Mouse (Mus musculus): ENCODE results near the gene Gstm2. TPM values are rescaled to one million over a fixed set of nuclear protein-coding genes. Genes with fewer than 3 reads are reported as not detected.

The Gstm2 gene
- polyA plus RNA-seq, 1 experiment from 2014 or later: 141 TPM

- WGBS: 17% methylated on average over 20 of the region's 20 CpGs
- H3K27ac ChIP-seq (ENCODE audit: low read depth): no peak within 1 kb of the TSS
- H3K4me1 ChIP-seq (replicated peaks; ENCODE audit: control insufficient read depth, insufficient read depth, low read length): no peaks in the 10 kb centered on the region
- no peaks in the 10 kb centered on the region for H3K27me3 ChIP-seq (replicated peaks; ENCODE audit: control insufficient read depth, insufficient read depth, low read length)
- no peak within 1 kb of the TSS for H3K9ac ChIP-seq (ENCODE audit: low read length)
- DNase-seq (ENCODE audit: low spot score) (peak; percentile 59), ATAC-seq (replicated peaks; ENCODE audit: low FRiP score, low TSS enrichment, low read depth) (peak; percentile 71)
- H3K36me3 ChIP-seq (ENCODE audit: control insufficient read depth, insufficient read depth, low read length): no peaks in the 10 kb centered on the region
- H3K9me3 ChIP-seq (ENCODE audit: control insufficient read depth, low read length): no peaks in the 10 kb centered on the region
- H3K4me2 ChIP-seq (ENCODE audit: low read length): peak within 1 kb of the TSS; percentile 42
- no peak within 1 kb of the TSS for H3K4me3 ChIP-seq (ENCODE audit: low read depth, low read length)
Observed at GRCm38 (mm10) chr3:107943239-107943990, 42.8 kb downstream of the Gstm2 start, which contains the start of gene Gstm6. Gstm6 (minus strand) TSS chr3:107943749.

- no peaks in the 10 kb centered on the region for H3K4me1 ChIP-seq (replicated peaks; ENCODE audit: control insufficient read depth, insufficient read depth, low read length)
- no peak overlapping the region for H3K4me3 ChIP-seq (ENCODE audit: low read depth, low read length)
- ATAC-seq (replicated peaks; ENCODE audit: low FRiP score, low TSS enrichment, low read depth): no peak
- no peaks in the 10 kb centered on the region for H3K27me3 ChIP-seq (replicated peaks; ENCODE audit: control insufficient read depth, insufficient read depth, low read length)
- no peak overlapping the region for H3K4me2 ChIP-seq (ENCODE audit: low read length)
- no peak overlapping the region for H3K27ac ChIP-seq (ENCODE audit: low read depth)
- DNase-seq (ENCODE audit: low spot score): no peak
- 86% methylated on average over 4 of the region's 4 CpGs for WGBS
- no peaks in the 10 kb centered on the region for H3K36me3 ChIP-seq (ENCODE audit: control insufficient read depth, insufficient read depth, low read length)
- H3K9ac ChIP-seq (ENCODE audit: low read length): no peak overlapping the region
- no peaks in the 10 kb centered on the region for H3K9me3 ChIP-seq (ENCODE audit: control insufficient read depth, low read length)
Observed at GRCm38 (mm10) chr3:107941261-107941660, 45.0 kb downstream of the Gstm2 start.

- no peaks in the 10 kb centered on the region for H3K27me3 ChIP-seq (replicated peaks; ENCODE audit: control insufficient read depth, insufficient read depth, low read length)
- DNase-seq (ENCODE audit: low spot score) (no peak), ATAC-seq (replicated peaks; ENCODE audit: low FRiP score, low TSS enrichment, low read depth) (no peak)
- no peak overlapping the region for H3K27ac ChIP-seq (ENCODE audit: low read depth)
- no peak overlapping the region for H3K4me2 ChIP-seq (ENCODE audit: low read length)
- no peak overlapping the region for H3K9ac ChIP-seq (ENCODE audit: low read length)
- no peaks in the 10 kb centered on the region for H3K9me3 ChIP-seq (ENCODE audit: control insufficient read depth, low read length)
- H3K4me3 ChIP-seq (ENCODE audit: low read depth, low read length): no peak overlapping the region
- H3K36me3 ChIP-seq (ENCODE audit: control insufficient read depth, insufficient read depth, low read length): no peaks in the 10 kb centered on the region
- H3K4me1 ChIP-seq (replicated peaks; ENCODE audit: control insufficient read depth, insufficient read depth, low read length): no peaks in the 10 kb centered on the region
- WGBS: 54% methylated on average over 7 of the region's 7 CpGs
Observed at GRCm38 (mm10) chr3:107940524-107940923, 45.7 kb downstream of the Gstm2 start.

- Histone ChIP-seq H3K27ac (ENCODE audit: low read depth) (no peak overlapping the region), H3K36me3 (ENCODE audit: control insufficient read depth, insufficient read depth, low read length) (no peaks in the 10 kb centered on the region), H3K4me2 (ENCODE audit: low read length) (no peak overlapping the region), H3K4me1 (replicated peaks; ENCODE audit: control insufficient read depth, insufficient read depth, low read length) (no peaks in the 10 kb centered on the region), H3K27me3 (replicated peaks; ENCODE audit: control insufficient read depth, insufficient read depth, low read length) (no peaks in the 10 kb centered on the region), H3K9me3 (ENCODE audit: control insufficient read depth, low read length) (no peaks in the 10 kb centered on the region), H3K9ac (ENCODE audit: low read length) (no peak overlapping the region), H3K4me3 (ENCODE audit: low read depth, low read length) (no peak overlapping the region)
- ATAC-seq (replicated peaks; ENCODE audit: low FRiP score, low TSS enrichment, low read depth): no peak
- 79% methylated on average over 4 of the region's 4 CpGs for WGBS
- no peak for DNase-seq (ENCODE audit: low spot score)
Observed at GRCm38 (mm10) chr3:107939830-107940229, 46.4 kb downstream of the Gstm2 start.

GRCm38 (mm10) chr3:107939403-107939802, 46.9 kb downstream of the Gstm2 start:
- peak; percentile 80 for DNase-seq (ENCODE audit: low spot score)
- H3K36me3 ChIP-seq (ENCODE audit: control insufficient read depth, insufficient read depth, low read length): no peaks in the 10 kb centered on the region
- no peaks in the 10 kb centered on the region for H3K27me3 ChIP-seq (replicated peaks; ENCODE audit: control insufficient read depth, insufficient read depth, low read length)
- no peaks in the 10 kb centered on the region for H3K9me3 ChIP-seq (ENCODE audit: control insufficient read depth, low read length)
- H3K4me3 ChIP-seq (ENCODE audit: low read depth, low read length): no peak overlapping the region
- no peak overlapping the region for H3K27ac ChIP-seq (ENCODE audit: low read depth)
- no peaks in the 10 kb centered on the region for H3K4me1 ChIP-seq (replicated peaks; ENCODE audit: control insufficient read depth, insufficient read depth, low read length)
- H3K9ac ChIP-seq (ENCODE audit: low read length): no peak overlapping the region
- no peak overlapping the region for H3K4me2 ChIP-seq (ENCODE audit: low read length)
- WGBS: 50% methylated on average over 3 of the region's 3 CpGs
- ATAC-seq (replicated peaks; ENCODE audit: low FRiP score, low TSS enrichment, low read depth): no peak

GRCm38 (mm10) chr3:107935888-107936287, 50.4 kb downstream of the Gstm2 start:
- H3K9me3 ChIP-seq (ENCODE audit: control insufficient read depth, low read length): no peaks in the 10 kb centered on the region

DNA sequence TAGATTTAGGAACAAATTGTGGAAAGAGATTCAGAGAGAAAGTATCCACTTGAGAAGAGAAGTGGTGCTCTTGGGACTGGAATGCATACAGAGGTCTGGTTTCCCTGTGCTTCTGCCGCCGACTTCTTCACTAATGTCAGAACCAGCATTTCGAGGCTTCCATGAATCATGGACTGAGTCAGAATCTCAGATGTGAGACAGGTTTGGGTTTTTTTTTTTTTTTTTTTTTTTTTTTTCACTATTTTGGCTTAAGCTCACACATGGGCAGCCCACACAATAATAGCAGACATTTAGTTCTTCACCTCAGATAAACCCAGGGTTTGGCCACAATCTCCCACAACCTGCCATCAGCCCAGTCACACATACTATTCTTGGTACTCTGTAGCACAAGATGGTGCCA, 51.0 kb downstream of the Gstm2 start:
- no peaks in the 10 kb centered on the region for H3K27me3 ChIP-seq (replicated peaks; ENCODE audit: control insufficient read depth, insufficient read depth, low read length)
- no peaks in the 10 kb centered on the region for H3K9me3 ChIP-seq (ENCODE audit: control insufficient read depth, low read length)
- H3K4me3 ChIP-seq (ENCODE audit: low read depth, low read length): no peak overlapping the region
- H3K4me2 ChIP-seq (ENCODE audit: low read length): no peak overlapping the region
- H3K36me3 ChIP-seq (ENCODE audit: control insufficient read depth, insufficient read depth, low read length): no peaks in the 10 kb centered on the region
- H3K4me1 ChIP-seq (replicated peaks; ENCODE audit: control insufficient read depth, insufficient read depth, low read length): no peaks in the 10 kb centered on the region
- H3K27ac ChIP-seq (ENCODE audit: low read depth): no peak overlapping the region
- 82% methylated on average over 3 of the region's 3 CpGs for WGBS
- DNase-seq (ENCODE audit: low spot score) (no peak), ATAC-seq (replicated peaks; ENCODE audit: low FRiP score, low TSS enrichment, low read depth) (no peak)
- no peak overlapping the region for H3K9ac ChIP-seq (ENCODE audit: low read length)

More at GRCm38 (mm10) chr3:107935888-107936287, 50.4 kb downstream of the Gstm2 start:
- no peak overlapping the region for H3K9ac ChIP-seq (ENCODE audit: low read length)
- ATAC-seq (replicated peaks; ENCODE audit: low FRiP score, low TSS enrichment, low read depth) (no peak), DNase-seq (ENCODE audit: low spot score) (no peak)
- WGBS: 61% methylated on average over 3 of the region's 3 CpGs
- no peak overlapping the region for H3K27ac ChIP-seq (ENCODE audit: low read depth)
- no peaks in the 10 kb centered on the region for H3K27me3 ChIP-seq (replicated peaks; ENCODE audit: control insufficient read depth, insufficient read depth, low read length)
- no peak overlapping the region for H3K4me2 ChIP-seq (ENCODE audit: low read length)
- H3K4me3 ChIP-seq (ENCODE audit: low read depth, low read length): no peak overlapping the region
- H3K4me1 ChIP-seq (replicated peaks; ENCODE audit: control insufficient read depth, insufficient read depth, low read length): no peaks in the 10 kb centered on the region
- H3K36me3 ChIP-seq (ENCODE audit: control insufficient read depth, insufficient read depth, low read length): no peaks in the 10 kb centered on the region

GRCm38 (mm10) chr3:107932128-107932527, 54.1 kb downstream of the Gstm2 start:
- ATAC-seq (replicated peaks; ENCODE audit: low FRiP score, low TSS enrichment, low read depth): peak; percentile 7; the same call in 1 of the 2 replicates
- Histone ChIP-seq H3K9ac (ENCODE audit: low read length) (no peak overlapping the region), H3K27me3 (replicated peaks; ENCODE audit: control insufficient read depth, insufficient read depth, low read length) (no peaks in the 10 kb centered on the region), H3K4me2 (ENCODE audit: low read length) (no peak overlapping the region), H3K36me3 (ENCODE audit: control insufficient read depth, insufficient read depth, low read length) (no peaks in the 10 kb centered on the region), H3K4me3 (ENCODE audit: low read depth, low read length) (no peak overlapping the region), H3K4me1 (replicated peaks; ENCODE audit: control insufficient read depth, insufficient read depth, low read length) (no peaks in the 10 kb centered on the region), H3K27ac (ENCODE audit: low read depth) (no peak overlapping the region), H3K9me3 (ENCODE audit: control insufficient read depth, low read length) (no peaks in the 10 kb centered on the region)
- no peak for DNase-seq (ENCODE audit: low spot score)
- WGBS: 64% methylated on average over 6 of the region's 6 CpGs
